ENCODE assay signal across 8 mouse cellular contexts in genomic region chr5:102069767-102070413, GRCm38 (mm10). TPM values are rescaled to one million over a fixed set of nuclear protein-coding genes. Genes with fewer than 3 reads are reported as not detected.
DNase-seq lines count a peak whose midpoint lies in the region; ATAC-seq and TF ChIP-seq lines count a peak whose summit lies in the region.

Gene Wdfy3, minus strand, starts transcription at chr5:102069921.

- peak within 1 kb of the TSS; percentile 94 for H3K27ac ChIP-seq in gastrocnemius, adult 2 months
- peak within 1 kb of the TSS; percentile 98 for H3K27ac ChIP-seq in hindbrain, embryonic 15.5 days (replicated peaks)

- WGBS in hindbrain, embryonic 15.5 days = under 1% methylated on average over 59 of the region's 62 CpGs

- H3K4me2 ChIP-seq in hindbrain, embryonic 15.5 days = peak within 1 kb of the TSS; percentile 65

- no peaks in the 10 kb centered on the region for H3K36me3 ChIP-seq in hindbrain, embryonic 15.5 days

- H3K9me3 ChIP-seq in hindbrain, embryonic 15.5 days = no peaks in the 10 kb centered on the region

- peaks cover 57% of the 10 kb centered on the region for H3K4me1 ChIP-seq in hindbrain, embryonic 15.5 days (replicated peaks)

- H3K27me3 ChIP-seq in hindbrain, embryonic 15.5 days = no peaks in the 10 kb centered on the region

- intact Hi-C loops in gastrocnemius, adult 2 months (cut with DNase I) = loop anchor here (5.0 kb wide), 2 partner anchors 68 to 138 kb away; no protein-coding TSS in a partner anchor

- peak; percentile 81 for DNase-seq in adipocyte (ENCODE audit: low spot score)
- DNase-seq in gastrocnemius, adult 2 months = peak; percentile 93
- peak; percentile 87 to 93 for DNase-seq in left cerebral cortex, adult 18-20 months (ENCODE audit: low spot score in 2 of 2)
- peak; percentile 91 for DNase-seq in lung, postnatal 36 days
- DNase-seq in retina, postnatal 1 day = peak; percentile 94
- DNase-seq in urinary bladder, postnatal 10 days (ENCODE audit: low spot score) = peak; percentile 67

- peak within 1 kb of the TSS; percentile 97 for H3K4me3 ChIP-seq in gastrocnemius, adult 2 months
- H3K4me3 ChIP-seq in hindbrain, embryonic 15.5 days = peak within 1 kb of the TSS; percentile 76

- peak; percentile 90 for ATAC-seq in common myeloid progenitor, adult 5-6 weeks (replicated peaks; ENCODE audit: low read depth, poor library complexity, severe bottlenecking)
- ATAC-seq in hindbrain, embryonic 15.5 days (ENCODE audit: low FRiP score, low read depth) = peak; percentile 94

- TF ChIP-seq CTCF in gastrocnemius, adult 2 months (IDR thresholded peaks at IDR 0.05) = peak; percentile 24; the same call in 1 of the 2 replicates

- H3K9ac ChIP-seq in hindbrain, embryonic 15.5 days = peak within 1 kb of the TSS; percentile 94

RNA-seq across cellular contexts. Expression of gene Wdfy3, which starts in this region (rescaled TPM):
- total RNA-seq in common myeloid progenitor, adult 5-6 weeks (2017) = 9.2 and 13.1 TPM in 2 replicates
- 10 to 100 TPM; 20.0 to 23.9 TPM for total RNA-seq in gastrocnemius, adult 2 months (2021)
- 27.4 and 29.8 TPM in 2 replicates for polyA plus RNA-seq in hindbrain, embryonic 15.5 days (2015; fragmentation: Nextera tagmentation; extraction: Ambion mirVana)
- total RNA-seq in left cerebral cortex, adult 18-20 months (2021) = 100 to 1,000 TPM; 127 TPM

Comparison
In these comparisons a context has a peak if more than half of its experiments do, and no peak if none do; other contexts are left out.
1. Peak in every context shown above with its lines: DNase-seq, ATAC-seq, H3K4me3 ChIP-seq and H3K27ac ChIP-seq.